Mouse (Mus musculus): ENCODE data around the gene Evl. TPM values are rescaled to one million over a fixed set of nuclear protein-coding genes. Genes with fewer than 3 reads are reported as not detected.

The Evl gene
- polyA plus RNA-seq, 1 experiment from 2014 or later = 119 TPM

DNA sequence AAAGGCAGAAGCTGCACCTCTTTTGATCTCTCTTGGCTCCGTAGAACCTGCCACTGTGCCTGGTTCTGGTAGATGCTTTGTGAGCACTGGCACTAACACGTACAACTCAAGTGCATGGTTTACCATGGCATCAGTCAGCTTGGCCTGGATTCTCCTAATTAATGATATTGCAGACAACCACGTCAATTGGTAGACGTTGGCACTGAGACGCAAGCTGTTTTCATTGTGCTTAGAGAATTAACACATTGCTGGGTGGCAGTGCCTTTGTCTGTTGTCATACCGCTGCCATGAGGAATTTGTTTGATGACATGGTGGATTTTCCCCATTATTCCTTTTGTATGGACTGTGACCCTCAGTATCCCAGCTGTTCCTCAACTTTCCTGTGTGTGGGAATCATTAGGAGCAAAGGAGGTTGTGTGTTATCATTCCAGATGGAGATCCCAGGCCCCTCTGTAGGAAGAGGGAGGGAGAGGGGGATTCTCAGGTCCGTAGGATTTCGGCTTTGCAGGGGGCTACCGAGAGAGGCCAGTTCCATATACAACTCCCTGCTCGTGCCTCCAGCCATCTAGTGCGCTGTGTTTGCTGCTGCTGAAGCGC lies 10.5 kb downstream of the Evl start:
- no peaks in the 10 kb centered on the region for H3K27me3 ChIP-seq (ENCODE audit: control insufficient read depth, insufficient read depth, low read length)
- peak; percentile 70 for ATAC-seq (ENCODE audit: low FRiP score)
- H3K36me3 ChIP-seq (ENCODE audit: control insufficient read depth, insufficient read depth, low read length) = no peaks in the 10 kb centered on the region
- peak; percentile 92 for DNase-seq (ENCODE audit: low spot score, missing footprints)
- H3K9me3 ChIP-seq (ENCODE audit: control insufficient read depth, low read length) = no peaks in the 10 kb centered on the region
- H3K9ac ChIP-seq (ENCODE audit: low read length) = peak overlapping the region; percentile 45; the same call in 1 of the 2 replicates
- H3K4me1 ChIP-seq (ENCODE audit: control insufficient read depth, insufficient read depth, low read length) = peaks cover 19% of the 10 kb centered on the region
- H3K4me3 ChIP-seq (ENCODE audit: low read depth, low read length) = no peak overlapping the region
- H3K27ac ChIP-seq (ENCODE audit: low read depth, low read length) = peak overlapping the region; percentile 40; the same call in 1 of the 2 replicates
- H3K4me2 ChIP-seq = peak overlapping the region; percentile 8
- WGBS = 29% methylated on average over 12 of the region's 12 CpGs

DNA sequence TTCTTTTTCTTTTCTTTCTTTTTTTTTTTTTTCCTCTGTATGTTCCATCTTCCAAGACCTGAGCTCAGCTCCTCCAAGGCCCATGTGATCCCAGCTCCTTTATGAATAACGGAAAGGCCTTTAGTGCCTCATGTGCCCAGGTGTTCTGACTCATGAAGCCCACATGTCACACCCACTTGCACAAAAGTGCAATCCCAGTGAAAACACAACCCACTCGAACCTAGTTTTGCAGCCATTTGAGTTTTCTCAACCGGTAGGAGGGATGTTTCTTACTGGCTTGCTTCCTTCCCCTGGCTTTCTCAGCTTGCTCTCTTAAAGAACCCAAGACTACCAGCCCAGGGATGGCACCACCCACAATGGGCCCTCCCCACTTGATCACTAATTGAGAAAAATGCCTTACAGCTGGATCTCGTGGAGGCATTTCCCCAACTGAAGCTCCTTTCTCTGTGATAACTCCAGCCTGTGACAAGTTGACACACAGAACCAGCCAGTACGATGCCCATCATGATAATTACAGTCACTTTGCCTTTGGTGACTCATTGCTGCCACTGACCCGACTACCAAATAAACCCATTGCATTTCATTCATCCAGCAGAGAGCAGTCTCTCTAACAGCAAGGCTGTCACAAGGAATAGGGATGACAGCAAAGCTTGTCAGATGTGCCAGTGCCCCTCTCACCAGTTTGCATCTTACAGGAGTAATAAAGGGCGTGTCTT lies 24.8 kb downstream of the Evl start:
- Histone ChIP-seq H3K36me3 (ENCODE audit: control insufficient read depth, insufficient read depth, low read length) (peaks cover 4% of the 10 kb centered on the region; the same call in 1 of the 2 replicates), H3K27me3 (ENCODE audit: control insufficient read depth, insufficient read depth, low read length) (no peaks in the 10 kb centered on the region), H3K4me3 (ENCODE audit: low read depth, low read length) (no peak overlapping the region), H3K27ac (ENCODE audit: low read depth, low read length) (no peak overlapping the region), H3K4me1 (ENCODE audit: control insufficient read depth, insufficient read depth, low read length) (no peaks in the 10 kb centered on the region), H3K9ac (ENCODE audit: low read length) (no peak overlapping the region), H3K9me3 (ENCODE audit: control insufficient read depth, low read length) (no peaks in the 10 kb centered on the region), H3K4me2 (no peak overlapping the region)
- WGBS = 87% methylated on average over 7 of the region's 7 CpGs
- DNase-seq (ENCODE audit: low spot score, missing footprints) (no peak), ATAC-seq (ENCODE audit: low FRiP score) (no peak)

DNA sequence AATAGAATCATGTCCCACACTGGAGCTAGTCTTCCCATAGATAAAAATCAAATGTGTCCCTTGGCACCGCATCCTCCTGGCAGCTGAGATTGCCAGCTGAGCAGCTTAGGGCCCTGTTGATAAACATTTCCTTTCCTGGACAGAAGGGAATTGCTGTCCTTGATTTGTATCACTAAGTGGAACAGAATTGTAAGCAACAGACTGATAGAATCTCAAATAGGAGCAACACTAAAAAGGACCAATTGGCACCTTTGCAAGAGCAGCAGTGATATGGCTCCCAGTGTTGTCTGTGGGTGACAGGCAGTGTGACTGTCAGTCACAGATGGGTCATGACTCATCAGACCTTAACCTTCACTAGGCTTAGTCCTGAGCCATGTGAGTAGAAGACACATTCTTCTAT lies 29.3 kb downstream of the Evl start:
- H3K27ac ChIP-seq (ENCODE audit: low read depth, low read length) = no peak overlapping the region
- H3K4me3 ChIP-seq (ENCODE audit: low read depth, low read length) = no peak overlapping the region
- H3K36me3 ChIP-seq (ENCODE audit: control insufficient read depth, insufficient read depth, low read length) = peaks cover 4% of the 10 kb centered on the region; the same call in 1 of the 2 replicates
- peak; percentile 17 for DNase-seq (ENCODE audit: low spot score, missing footprints)
- WGBS = 88% methylated on average over 1 of the region's 1 CpGs
- ATAC-seq (ENCODE audit: low FRiP score) = no peak
- no peaks in the 10 kb centered on the region for H3K9me3 ChIP-seq (ENCODE audit: control insufficient read depth, low read length)
- H3K4me2 ChIP-seq = no peak overlapping the region
- no peaks in the 10 kb centered on the region for H3K27me3 ChIP-seq (ENCODE audit: control insufficient read depth, insufficient read depth, low read length)
- H3K4me1 ChIP-seq (ENCODE audit: control insufficient read depth, insufficient read depth, low read length) = no peaks in the 10 kb centered on the region
- H3K9ac ChIP-seq (ENCODE audit: low read length) = no peak overlapping the region

DNA sequence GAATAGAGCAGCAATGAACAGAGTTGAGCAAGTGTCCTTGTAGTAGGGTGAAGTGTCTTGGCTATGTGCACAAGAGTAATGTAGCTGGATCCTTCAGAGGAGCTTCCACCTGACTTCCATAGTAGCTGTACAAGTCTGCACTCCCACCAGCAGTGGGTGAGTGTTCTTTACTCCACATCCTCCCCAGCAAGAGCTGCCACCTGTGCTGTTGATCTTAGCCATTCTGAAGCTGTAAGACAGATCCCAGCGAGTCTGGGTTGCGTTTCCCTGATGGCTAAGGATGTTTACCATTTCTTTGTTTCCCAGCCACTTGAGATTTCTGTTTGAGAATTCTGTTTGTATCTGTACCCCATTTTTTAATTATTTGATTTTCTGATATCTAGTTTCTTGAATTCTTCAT lies 35.6 kb downstream of the Evl start:
- Histone ChIP-seq H3K4me3 (ENCODE audit: low read depth, low read length) (no peak overlapping the region), H3K9me3 (ENCODE audit: control insufficient read depth, low read length) (no peaks in the 10 kb centered on the region), H3K27me3 (ENCODE audit: control insufficient read depth, insufficient read depth, low read length) (no peaks in the 10 kb centered on the region), H3K4me1 (ENCODE audit: control insufficient read depth, insufficient read depth, low read length) (no peaks in the 10 kb centered on the region), H3K4me2 (no peak overlapping the region), H3K9ac (ENCODE audit: low read length) (no peak overlapping the region), H3K36me3 (ENCODE audit: control insufficient read depth, insufficient read depth, low read length) (no peaks in the 10 kb centered on the region), H3K27ac (ENCODE audit: low read depth, low read length) (no peak overlapping the region)
- DNase-seq (ENCODE audit: low spot score, missing footprints) (no peak), ATAC-seq (ENCODE audit: low FRiP score) (no peak)
- WGBS = 95% methylated on average over 2 of the region's 2 CpGs

DNA sequence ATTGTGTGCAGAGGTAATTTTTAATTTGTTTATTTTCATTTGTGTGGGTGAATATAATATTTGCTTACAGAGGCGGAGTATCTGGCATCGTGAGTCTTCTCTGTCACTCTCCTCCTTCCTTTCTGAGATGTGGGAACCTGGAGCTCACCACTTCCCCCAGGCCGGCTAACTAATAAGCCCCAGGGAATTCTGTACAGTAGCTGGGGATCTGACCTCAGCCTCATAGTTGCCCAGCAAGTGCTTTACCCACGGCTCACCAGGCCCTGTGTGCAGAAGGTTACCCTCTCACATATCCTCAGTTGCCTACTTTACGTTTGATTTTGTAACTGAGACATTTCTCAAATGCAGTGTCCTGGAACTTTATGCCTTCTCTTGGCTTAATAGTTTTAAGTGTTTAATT lies 37.1 kb downstream of the Evl start:
- Histone ChIP-seq H3K27ac (ENCODE audit: low read depth, low read length) (no peak overlapping the region), H3K4me1 (ENCODE audit: control insufficient read depth, insufficient read depth, low read length) (no peaks in the 10 kb centered on the region), H3K9me3 (ENCODE audit: control insufficient read depth, low read length) (no peaks in the 10 kb centered on the region), H3K4me2 (no peak overlapping the region), H3K36me3 (ENCODE audit: control insufficient read depth, insufficient read depth, low read length) (no peaks in the 10 kb centered on the region), H3K27me3 (ENCODE audit: control insufficient read depth, insufficient read depth, low read length) (no peaks in the 10 kb centered on the region), H3K4me3 (ENCODE audit: low read depth, low read length) (no peak overlapping the region), H3K9ac (ENCODE audit: low read length) (no peak overlapping the region)
- 83% methylated on average over 5 of the region's 5 CpGs for WGBS
- peak; percentile 59 for DNase-seq (ENCODE audit: low spot score, missing footprints)
- ATAC-seq (ENCODE audit: low FRiP score) = no peak

DNA sequence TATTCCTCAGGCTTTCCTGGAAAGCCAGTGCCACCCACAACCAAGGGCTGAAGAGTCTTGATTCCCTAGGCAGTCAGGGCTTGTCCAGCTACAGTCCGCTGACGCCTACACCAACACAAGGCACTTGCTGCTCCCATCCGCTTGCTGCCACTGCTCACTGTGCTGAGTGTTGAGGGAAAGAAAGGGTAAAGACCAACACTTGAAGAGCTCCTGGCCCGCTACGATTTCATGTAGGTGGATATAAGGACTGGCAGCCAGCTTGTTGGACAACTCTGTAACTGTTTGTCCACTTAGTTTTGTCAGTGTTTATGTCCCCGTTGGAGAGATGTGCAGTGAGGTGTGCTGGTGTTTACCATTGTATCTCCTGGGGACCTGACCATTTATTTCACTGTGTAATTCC lies 38.3 kb downstream of the Evl start:
- DNase-seq (ENCODE audit: low spot score, missing footprints) = peak; percentile 69
- Histone ChIP-seq H3K4me3 (ENCODE audit: low read depth, low read length) (no peak overlapping the region), H3K4me1 (ENCODE audit: control insufficient read depth, insufficient read depth, low read length) (no peaks in the 10 kb centered on the region), H3K27me3 (ENCODE audit: control insufficient read depth, insufficient read depth, low read length) (no peaks in the 10 kb centered on the region), H3K9ac (ENCODE audit: low read length) (no peak overlapping the region), H3K9me3 (ENCODE audit: control insufficient read depth, low read length) (no peaks in the 10 kb centered on the region), H3K27ac (ENCODE audit: low read depth, low read length) (no peak overlapping the region), H3K4me2 (no peak overlapping the region), H3K36me3 (ENCODE audit: control insufficient read depth, insufficient read depth, low read length) (no peaks in the 10 kb centered on the region)
- no peak for ATAC-seq (ENCODE audit: low FRiP score)
- WGBS = 80% methylated on average over 6 of the region's 6 CpGs

DNA sequence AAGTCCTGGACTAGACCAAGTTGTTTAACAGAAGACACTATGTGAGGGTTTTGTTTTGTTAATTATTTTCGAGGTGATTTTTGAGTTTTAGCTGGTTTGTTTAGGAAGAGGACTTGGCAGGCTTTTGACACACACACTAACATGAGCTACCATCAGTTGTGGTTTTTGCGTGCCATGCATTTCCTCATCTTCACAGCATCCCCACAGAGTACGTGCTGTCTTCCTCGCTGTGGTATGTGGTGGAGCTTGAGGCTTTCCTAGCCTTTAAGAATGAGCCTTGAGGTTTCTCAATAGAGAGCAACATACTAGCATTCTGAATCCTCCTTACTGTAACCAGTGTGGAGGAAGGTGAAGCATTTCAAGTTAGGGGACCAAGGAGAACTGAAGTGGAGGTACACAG lies 46.3 kb downstream of the Evl start:
- DNase-seq (ENCODE audit: low spot score, missing footprints) (no peak), ATAC-seq (ENCODE audit: low FRiP score) (no peak)
- H3K9me3 ChIP-seq (ENCODE audit: control insufficient read depth, low read length) = no peaks in the 10 kb centered on the region
- whole genome bisulfite sequencing = 81% methylated on average over 4 of the region's 4 CpGs
- no peak overlapping the region for H3K9ac ChIP-seq (ENCODE audit: low read length)
- H3K36me3 ChIP-seq (ENCODE audit: control insufficient read depth, insufficient read depth, low read length) = no peaks in the 10 kb centered on the region
- H3K4me3 ChIP-seq (ENCODE audit: low read depth, low read length) = no peak overlapping the region
- no peak overlapping the region for H3K4me2 ChIP-seq
- peaks cover 25% of the 10 kb centered on the region for H3K4me1 ChIP-seq (ENCODE audit: control insufficient read depth, insufficient read depth, low read length)
- no peak overlapping the region for H3K27ac ChIP-seq (ENCODE audit: low read depth, low read length)
- no peaks in the 10 kb centered on the region for H3K27me3 ChIP-seq (ENCODE audit: control insufficient read depth, insufficient read depth, low read length)

DNA sequence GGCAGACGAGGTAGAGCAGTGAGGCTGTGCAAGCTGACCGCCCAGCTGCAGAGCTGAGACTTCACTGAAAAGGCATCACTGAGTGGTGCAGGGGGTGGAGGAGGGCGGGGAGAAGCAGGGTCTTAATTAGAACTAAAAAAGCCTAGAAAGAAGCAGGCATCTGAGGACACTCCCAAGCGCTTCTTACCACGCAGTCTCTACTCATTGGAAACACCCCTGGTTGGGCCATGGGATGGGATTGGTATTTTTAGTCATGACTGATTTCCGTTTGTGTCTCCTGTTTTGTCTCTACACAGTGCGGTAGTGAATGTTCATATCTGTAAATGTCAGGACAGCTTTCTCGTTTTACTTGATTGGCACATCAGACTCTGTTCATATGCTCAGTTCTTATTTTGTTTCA lies 46.8 kb downstream of the Evl start:
- H3K4me3 ChIP-seq (ENCODE audit: low read depth, low read length) = no peak overlapping the region
- 61% methylated on average over 8 of the region's 8 CpGs for WGBS
- H3K36me3 ChIP-seq (ENCODE audit: control insufficient read depth, insufficient read depth, low read length) = no peaks in the 10 kb centered on the region
- H3K9me3 ChIP-seq (ENCODE audit: control insufficient read depth, low read length) = no peaks in the 10 kb centered on the region
- no peaks in the 10 kb centered on the region for H3K27me3 ChIP-seq (ENCODE audit: control insufficient read depth, insufficient read depth, low read length)
- DNase-seq (ENCODE audit: low spot score, missing footprints) (no peak), ATAC-seq (ENCODE audit: low FRiP score) (no peak)
- no peak overlapping the region for H3K27ac ChIP-seq (ENCODE audit: low read depth, low read length)
- H3K4me2 ChIP-seq = no peak overlapping the region
- no peak overlapping the region for H3K9ac ChIP-seq (ENCODE audit: low read length)
- H3K4me1 ChIP-seq (ENCODE audit: control insufficient read depth, insufficient read depth, low read length) = peaks cover 30% of the 10 kb centered on the region

DNA sequence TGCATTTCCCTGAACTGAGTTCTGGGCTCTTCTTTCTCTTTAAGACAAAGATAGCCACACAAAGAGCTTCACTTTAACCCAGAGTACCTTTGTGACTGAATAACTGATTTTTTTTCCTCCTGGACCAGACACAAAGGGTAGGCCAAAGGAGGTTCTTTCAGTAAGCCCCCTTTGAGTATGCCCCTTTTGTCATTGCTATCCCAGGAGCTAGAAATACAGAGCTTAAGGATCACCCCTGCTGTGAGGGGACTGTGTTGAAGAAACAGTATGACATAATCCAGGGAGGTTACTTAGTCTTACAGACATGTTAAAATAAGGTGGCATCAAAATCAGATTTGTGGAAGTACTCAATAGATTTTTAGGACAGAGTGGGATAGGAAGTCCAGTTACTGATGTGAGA lies 50.0 kb downstream of the Evl start:
- Histone ChIP-seq H3K36me3 (ENCODE audit: control insufficient read depth, insufficient read depth, low read length) (no peaks in the 10 kb centered on the region), H3K4me1 (ENCODE audit: control insufficient read depth, insufficient read depth, low read length) (peaks cover 33% of the 10 kb centered on the region), H3K9ac (ENCODE audit: low read length) (no peak overlapping the region), H3K27me3 (ENCODE audit: control insufficient read depth, insufficient read depth, low read length) (no peaks in the 10 kb centered on the region), H3K27ac (ENCODE audit: low read depth, low read length) (no peak overlapping the region), H3K4me2 (no peak overlapping the region), H3K4me3 (ENCODE audit: low read depth, low read length) (no peak overlapping the region), H3K9me3 (ENCODE audit: control insufficient read depth, low read length) (no peaks in the 10 kb centered on the region)
- no peak for ATAC-seq (ENCODE audit: low FRiP score)
- DNase-seq (ENCODE audit: low spot score, missing footprints) = peak; percentile 89
